Mouse (Mus musculus): Measurements from ENCODE around the gene Hist1h2ae.
"Not testable (repeated sequence)": the region's sequence is repeated elsewhere in the genome, so short reads cannot be mapped to it uniquely, and the experiment has no call there.

Gene Hist1h2ae

GRCm38 (mm10) chr13:23571022-23571503 is at the start of gene Hist1h2ae, which contains the start of gene Hist1h2bg:
Gene Hist1h2ae, minus strand, starts transcription at chr13:23571220.
Gene Hist1h2bg, plus strand, starts transcription at chr13:23571396.
- no peak for DNase-seq (ENCODE audit: extremely low spot score, low spot score)

- DNase-seq (ENCODE audit: extremely low spot score, low spot score) = no peak
These were observed 49.2 kb upstream of the Hist1h2ae start for GRCm38 (mm10) chr13:23620056-23620732.

GRCm38 (mm10) chr13:23611638-23612037 is 40.6 kb upstream of the Hist1h2ae start:
- no peak for DNase-seq (ENCODE audit: extremely low spot score, low spot score)

GRCm38 (mm10) chr13:23610393-23610792 is 39.4 kb upstream of the Hist1h2ae start:
- DNase-seq (ENCODE audit: extremely low spot score, low spot score) = no peak

- DNase-seq (ENCODE audit: extremely low spot score, low spot score) = no peak
These were observed 38.8 kb upstream of the Hist1h2ae start for GRCm38 (mm10) chr13:23609844-23610243.

GRCm38 (mm10) chr13:23609209-23609608 is 38.2 kb upstream of the Hist1h2ae start:
- no peak for DNase-seq (ENCODE audit: extremely low spot score, low spot score)

GRCm38 (mm10) chr13:23605052-23605451 is 34.0 kb upstream of the Hist1h2ae start:
- no peak for DNase-seq (ENCODE audit: extremely low spot score, low spot score)

GRCm38 (mm10) chr13:23604452-23604851 is 33.4 kb upstream of the Hist1h2ae start:
- DNase-seq (ENCODE audit: extremely low spot score, low spot score) = no peak

GRCm38 (mm10) chr13:23603182-23603699 is 32.2 kb upstream of the Hist1h2ae start:
- DNase-seq (ENCODE audit: extremely low spot score, low spot score) = no peak

- peak; percentile 81 for DNase-seq (ENCODE audit: extremely low spot score, low spot score)
These were observed 26.9 kb upstream of the Hist1h2ae start for GRCm38 (mm10) chr13:23597957-23598356.

GRCm38 (mm10) chr13:23595622-23596372 is 24.8 kb upstream of the Hist1h2ae start:
- DNase-seq (ENCODE audit: extremely low spot score, low spot score) = no peak

GRCm38 (mm10) chr13:23595185-23595584 is 24.2 kb upstream of the Hist1h2ae start:
- no peak for DNase-seq (ENCODE audit: extremely low spot score, low spot score)

GRCm38 (mm10) chr13:23593051-23593770 is 22.2 kb upstream of the Hist1h2ae start:
- no peak for DNase-seq (ENCODE audit: extremely low spot score, low spot score)

GRCm38 (mm10) chr13:23592614-23593013 is 21.6 kb upstream of the Hist1h2ae start:
- DNase-seq (ENCODE audit: extremely low spot score, low spot score) = no peak

GRCm38 (mm10) chr13:23591886-23592285 is 20.9 kb upstream of the Hist1h2ae start:
- DNase-seq (ENCODE audit: extremely low spot score, low spot score) = not testable (repeated sequence)

- DNase-seq (ENCODE audit: extremely low spot score, low spot score) = no peak
These were observed 20.2 kb upstream of the Hist1h2ae start for GRCm38 (mm10) chr13:23591206-23591605.

GRCm38 (mm10) chr13:23586940-23587225 is 15.9 kb upstream of the Hist1h2ae start:
- no peak for DNase-seq (ENCODE audit: extremely low spot score, low spot score)

GRCm38 (mm10) chr13:23586099-23586939 is 15.3 kb upstream of the Hist1h2ae start:
- DNase-seq (ENCODE audit: extremely low spot score, low spot score) = peak; percentile 47

GRCm38 (mm10) chr13:23585442-23586098 is 14.6 kb upstream of the Hist1h2ae start:
- peak; percentile 66 for DNase-seq (ENCODE audit: extremely low spot score, low spot score)

GRCm38 (mm10) chr13:23585029-23585441 is 14.0 kb upstream of the Hist1h2ae start:
- DNase-seq (ENCODE audit: extremely low spot score, low spot score) = peak; percentile 80

All from neural tube, embryonic 10.5 days (tissue).